Mouse (Mus musculus) heart, embryonic 10.5 days (tissue): Measurements from ENCODE around the gene Pald1. TPM values are rescaled to one million over a fixed set of nuclear protein-coding genes. Genes with fewer than 3 reads are reported as not detected.

ENCODE experiments used
- polyA plus RNA-seq: library from polyadenylated mRNA; unstranded; fragments of >200 nt; fragmentation: Nextera tagmentation; extraction: Ambion mirVana; gene quantifications from 2 replicates; pipeline ENCODE4 v1.2.1, GENCODE M21; 2016

Pald1 gene
- polyA plus RNA-seq, 1 experiment from 2014 or later, result 34.2 TPM

Other genes starting within 250 kb of the Pald1 start
- 34.6 and 41.7 TPM in 2 replicates for gene Sgpl1, start 235.8 kb downstream of the Pald1 start, polyA plus RNA-seq
- not detected in 2 replicates for gene Tbata, start 211.6 kb downstream of the Pald1 start, polyA plus RNA-seq
- 0.74 and 0.90 TPM in 2 replicates for gene Adamts14, start 110.1 kb downstream of the Pald1 start, polyA plus RNA-seq
- not detected in 2 replicates for gene Prf1, start 85.7 kb downstream of the Pald1 start, polyA plus RNA-seq
- 0.28 TPM in 1 of 2 replicates, not detected in the other for gene Nodal, start 34.4 kb upstream of the Pald1 start, polyA plus RNA-seq
- gene Eif4ebp2, start 69.1 kb upstream of the Pald1 start, polyA plus RNA-seq, result 51.2 and 53.1 TPM in 2 replicates
- gene Lrrc20, start 92.3 kb upstream of the Pald1 start, polyA plus RNA-seq, result 10.5 and 14.0 TPM in 2 replicates
- 0.06 and 0.11 TPM in 2 replicates for gene Npffr1, start 212.0 kb upstream of the Pald1 start, polyA plus RNA-seq